Mouse (Mus musculus): ENCODE measurements around the gene Dmtf1. TPM values are rescaled to one million over a fixed set of nuclear protein-coding genes. Genes with fewer than 3 reads are reported as not detected.

Dmtf1 gene
- polyA plus RNA-seq, 1 experiment from 2014 or later, result 65.2 TPM

DNA sequence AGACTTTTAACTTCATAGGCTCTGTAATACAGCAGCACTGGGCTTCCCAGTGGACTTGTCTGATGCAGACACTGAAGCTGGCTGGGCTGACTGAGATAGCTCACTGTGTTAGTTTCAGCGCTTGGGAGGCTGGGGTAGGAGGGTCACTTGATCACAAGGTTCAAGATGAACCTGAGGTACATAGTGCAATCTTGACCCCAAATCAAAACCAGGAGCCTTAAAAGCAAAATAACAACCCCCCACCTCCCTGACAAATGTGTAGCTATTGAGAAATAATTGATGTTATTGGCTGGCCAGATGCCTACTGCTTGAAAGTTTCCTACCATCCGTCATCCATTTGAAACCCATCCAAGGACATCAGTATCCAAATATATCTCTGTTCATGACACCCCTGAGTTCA lies 58.9 kb downstream of the Dmtf1 start:
- 97% methylated on average over 2 of the region's 2 CpGs for WGBS
- Histone ChIP-seq H3K4me1 (ENCODE audit: control insufficient read depth, insufficient read depth, low read length) (no peaks in the 10 kb centered on the region), H3K9me3 (ENCODE audit: control insufficient read depth, low read length) (no peaks in the 10 kb centered on the region), H3K4me2 (ENCODE audit: low read depth, severe bottlenecking) (no peak overlapping the region), H3K27ac (replicated peaks; ENCODE audit: low read depth, low read length) (no peak overlapping the region), H3K27me3 (ENCODE audit: control insufficient read depth, insufficient read depth, low read length) (no peaks in the 10 kb centered on the region), H3K36me3 (ENCODE audit: control insufficient read depth, insufficient read depth, low read length) (no peaks in the 10 kb centered on the region), H3K9ac (ENCODE audit: low read length) (no peak overlapping the region), H3K4me3 (ENCODE audit: low read depth, low read length) (no peak overlapping the region)
- ATAC-seq (ENCODE audit: insufficient number of reproducible peaks, low FRiP score, low TSS enrichment, low read depth), result no peak
- DNase-seq (ENCODE audit: low spot score), result no peak

DNA sequence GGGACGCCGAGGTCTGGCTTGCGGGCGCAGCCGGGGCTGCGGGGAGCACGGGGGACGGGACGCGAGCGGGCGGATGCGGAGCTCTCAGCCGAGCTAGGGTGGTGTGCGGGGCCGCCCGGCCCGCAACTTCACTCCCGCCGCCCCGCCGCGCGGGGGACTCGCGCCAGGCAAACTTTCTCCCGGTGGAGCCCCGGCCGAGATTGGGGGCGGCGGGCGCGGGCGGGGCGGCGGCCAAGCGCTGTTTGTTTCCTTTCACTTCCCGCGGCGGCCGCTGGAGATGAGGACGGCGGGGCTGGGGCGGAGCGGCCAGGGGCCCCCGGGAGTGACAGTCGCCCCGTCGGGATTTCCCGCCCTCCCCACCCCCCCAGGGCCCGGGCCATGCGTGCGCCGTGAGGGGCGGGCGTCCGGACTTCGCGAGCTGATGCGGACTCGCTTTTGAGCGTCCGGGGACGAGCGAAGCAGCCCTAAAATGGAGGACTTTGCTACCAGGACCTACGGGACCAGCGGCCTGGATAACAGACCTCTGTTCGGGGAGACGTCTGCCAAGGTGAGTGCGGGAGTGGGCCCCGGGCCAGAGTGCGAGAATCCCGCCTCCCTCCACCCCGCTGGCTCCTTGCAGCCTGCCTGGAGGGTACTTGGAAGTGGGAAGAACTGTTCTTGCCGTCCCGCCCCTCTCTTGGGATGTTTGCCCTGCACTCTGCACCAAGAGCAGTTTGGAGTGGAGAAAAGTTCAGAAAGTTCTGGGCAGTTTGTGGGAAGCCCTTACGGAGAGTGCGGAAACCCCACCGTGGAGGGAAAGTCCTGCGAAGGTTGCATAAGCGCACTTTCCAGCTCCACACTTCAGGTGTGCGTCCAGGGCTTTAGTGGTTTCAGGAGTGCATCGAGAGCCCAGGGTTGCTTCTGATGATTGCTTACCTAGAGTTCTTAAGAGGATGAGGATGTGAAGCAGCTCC lies 60.5 kb downstream of the Dmtf1 start:
- Histone ChIP-seq H3K27ac (replicated peaks; ENCODE audit: low read depth, low read length) (no peak overlapping the region), H3K36me3 (ENCODE audit: control insufficient read depth, insufficient read depth, low read length) (no peaks in the 10 kb centered on the region), H3K4me2 (ENCODE audit: low read depth, severe bottlenecking) (peak overlapping the region; percentile 81), H3K4me1 (ENCODE audit: control insufficient read depth, insufficient read depth, low read length) (no peaks in the 10 kb centered on the region), H3K9me3 (ENCODE audit: control insufficient read depth, low read length) (no peaks in the 10 kb centered on the region; the same call in 1 of the 2 replicates), H3K4me3 (ENCODE audit: low read depth, low read length) (peak overlapping the region; percentile 81), H3K9ac (ENCODE audit: low read length) (peak overlapping the region; percentile 79), H3K27me3 (ENCODE audit: control insufficient read depth, insufficient read depth, low read length) (no peaks in the 10 kb centered on the region)
- peak; percentile 72 for DNase-seq (ENCODE audit: low spot score)
- WGBS, result under 1% methylated on average over 77 of the region's 83 CpGs
- peak; percentile 72 for ATAC-seq (ENCODE audit: insufficient number of reproducible peaks, low FRiP score, low TSS enrichment, low read depth)

- no peaks in the 10 kb centered on the region for H3K36me3 ChIP-seq (ENCODE audit: control insufficient read depth, insufficient read depth, low read length)
- peak within 1 kb of the TSS; percentile 81 for H3K4me2 ChIP-seq (ENCODE audit: low read depth, severe bottlenecking)
- no peaks in the 10 kb centered on the region for H3K4me1 ChIP-seq (ENCODE audit: control insufficient read depth, insufficient read depth, low read length)
- ATAC-seq (ENCODE audit: insufficient number of reproducible peaks, low FRiP score, low TSS enrichment, low read depth) (peak; percentile 95), DNase-seq (ENCODE audit: low spot score) (peak; percentile 93)
- peak within 1 kb of the TSS; percentile 81 for H3K4me3 ChIP-seq (ENCODE audit: low read depth, low read length)
- peak within 1 kb of the TSS; percentile 79 for H3K9ac ChIP-seq (ENCODE audit: low read length)
- WGBS, result under 1% methylated on average over 56 of the region's 59 CpGs
- no peaks in the 10 kb centered on the region for H3K27me3 ChIP-seq (ENCODE audit: control insufficient read depth, insufficient read depth, low read length)
- no peaks in the 10 kb centered on the region; the same call in 1 of the 2 replicates for H3K9me3 ChIP-seq (ENCODE audit: control insufficient read depth, low read length)
- H3K27ac ChIP-seq (replicated peaks; ENCODE audit: low read depth, low read length), result no peak within 1 kb of the TSS
Measured at GRCm38 (mm10) chr5:9100207-9100848, 61.2 kb downstream of the Dmtf1 start, which contains the start of gene Tmem243. TSS of gene Tmem243 (plus strand) at chr5:9100668.

- H3K36me3 ChIP-seq (ENCODE audit: control insufficient read depth, insufficient read depth, low read length), result no peaks in the 10 kb centered on the region
- no peak for ATAC-seq (ENCODE audit: insufficient number of reproducible peaks, low FRiP score, low TSS enrichment, low read depth)
- H3K4me3 ChIP-seq (ENCODE audit: low read depth, low read length), result no peak overlapping the region
- H3K4me1 ChIP-seq (ENCODE audit: control insufficient read depth, insufficient read depth, low read length), result no peaks in the 10 kb centered on the region
- no peaks in the 10 kb centered on the region for H3K27me3 ChIP-seq (ENCODE audit: control insufficient read depth, insufficient read depth, low read length)
- WGBS, result 90% methylated on average over 4 of the region's 4 CpGs
- no peak overlapping the region for H3K4me2 ChIP-seq (ENCODE audit: low read depth, severe bottlenecking)
- DNase-seq (ENCODE audit: low spot score), result no peak
- H3K27ac ChIP-seq (replicated peaks; ENCODE audit: low read depth, low read length), result no peak overlapping the region
- H3K9ac ChIP-seq (ENCODE audit: low read length), result no peak overlapping the region
- no peaks in the 10 kb centered on the region; the same call in 1 of the 2 replicates for H3K9me3 ChIP-seq (ENCODE audit: control insufficient read depth, low read length)
Measured at GRCm38 (mm10) chr5:9093490-9093889, 68.1 kb downstream of the Dmtf1 start.

DNA sequence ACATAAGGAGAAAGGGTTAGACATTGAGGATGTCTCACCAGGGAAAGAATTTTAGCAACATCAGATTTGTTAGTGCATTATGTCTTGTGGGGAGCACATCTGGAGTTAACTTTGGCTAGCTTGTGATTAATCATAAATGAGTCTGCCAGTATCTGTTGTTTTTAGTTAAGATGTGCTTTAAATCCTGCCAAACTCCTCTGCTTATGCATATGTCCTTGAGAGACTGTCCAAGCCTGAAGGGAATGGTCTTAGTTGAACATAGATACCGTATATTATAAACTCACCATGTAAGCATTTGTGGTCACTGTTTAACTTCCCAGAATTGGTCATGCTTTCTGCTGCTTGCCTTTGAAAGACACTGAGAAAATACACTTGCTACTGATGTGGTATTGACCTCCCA lies 68.9 kb downstream of the Dmtf1 start:
- Histone ChIP-seq H3K27ac (replicated peaks; ENCODE audit: low read depth, low read length) (no peak overlapping the region), H3K9ac (ENCODE audit: low read length) (no peak overlapping the region), H3K4me3 (ENCODE audit: low read depth, low read length) (no peak overlapping the region), H3K4me2 (ENCODE audit: low read depth, severe bottlenecking) (no peak overlapping the region), H3K36me3 (ENCODE audit: control insufficient read depth, insufficient read depth, low read length) (no peaks in the 10 kb centered on the region), H3K27me3 (ENCODE audit: control insufficient read depth, insufficient read depth, low read length) (no peaks in the 10 kb centered on the region), H3K4me1 (ENCODE audit: control insufficient read depth, insufficient read depth, low read length) (no peaks in the 10 kb centered on the region), H3K9me3 (ENCODE audit: control insufficient read depth, low read length) (no peaks in the 10 kb centered on the region; the same call in 1 of the 2 replicates)
- no peak for ATAC-seq (ENCODE audit: insufficient number of reproducible peaks, low FRiP score, low TSS enrichment, low read depth)
- DNase-seq (ENCODE audit: low spot score), result no peak
- 84% methylated on average over 1 of the region's 1 CpGs for WGBS

- no peak overlapping the region for H3K9ac ChIP-seq (ENCODE audit: low read length)
- H3K27me3 ChIP-seq (ENCODE audit: control insufficient read depth, insufficient read depth, low read length), result no peaks in the 10 kb centered on the region
- ATAC-seq (ENCODE audit: insufficient number of reproducible peaks, low FRiP score, low TSS enrichment, low read depth), result no peak
- H3K9me3 ChIP-seq (ENCODE audit: control insufficient read depth, low read length), result no peaks in the 10 kb centered on the region
- no peak overlapping the region for H3K27ac ChIP-seq (replicated peaks; ENCODE audit: low read depth, low read length)
- whole genome bisulfite sequencing, result 85% methylated on average over 6 of the region's 6 CpGs
- H3K4me3 ChIP-seq (ENCODE audit: low read depth, low read length), result no peak overlapping the region
- no peak overlapping the region for H3K4me2 ChIP-seq (ENCODE audit: low read depth, severe bottlenecking)
- DNase-seq (ENCODE audit: low spot score), result no peak
- H3K36me3 ChIP-seq (ENCODE audit: control insufficient read depth, insufficient read depth, low read length), result no peaks in the 10 kb centered on the region
- no peaks in the 10 kb centered on the region for H3K4me1 ChIP-seq (ENCODE audit: control insufficient read depth, insufficient read depth, low read length)
Measured at GRCm38 (mm10) chr5:9090493-9091106, 71.0 kb downstream of the Dmtf1 start.

DNA sequence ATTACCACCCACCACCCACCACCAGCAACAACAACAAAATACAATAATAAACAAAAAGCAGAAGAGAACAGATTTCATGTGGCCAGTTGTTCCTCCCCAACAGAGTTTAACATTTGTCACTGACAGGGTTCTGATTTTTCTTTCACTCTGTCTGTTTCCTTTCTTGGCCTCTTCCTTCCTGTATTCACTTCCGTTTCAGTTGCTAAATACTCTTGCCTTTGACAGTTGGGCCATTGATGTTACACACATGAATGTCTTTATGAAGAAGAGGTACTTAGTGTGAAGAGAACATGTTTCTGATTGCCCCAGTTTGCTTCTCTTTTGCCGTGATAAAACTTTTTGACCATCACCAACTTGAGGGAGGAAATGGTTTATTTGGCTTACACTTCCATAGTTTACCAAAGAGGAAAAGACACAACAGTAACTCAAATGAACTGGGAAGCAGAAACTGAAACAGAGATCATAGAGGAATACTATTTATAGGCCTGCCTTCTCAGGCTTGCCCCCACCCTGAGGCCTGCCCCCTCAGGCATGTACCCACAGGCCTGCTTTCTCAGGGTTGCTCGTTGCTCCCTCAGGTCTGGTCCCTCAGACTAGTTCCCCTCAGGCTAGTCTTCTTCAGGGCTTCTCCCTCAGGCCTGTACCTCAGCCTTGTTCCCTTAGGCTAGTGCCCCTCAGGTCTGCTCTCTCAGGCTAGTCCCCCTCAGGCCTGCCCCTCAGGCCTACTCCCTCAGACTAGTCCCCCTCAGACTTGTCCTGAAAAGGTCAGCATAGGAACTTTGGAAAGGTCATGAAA lies 74.5 kb downstream of the Dmtf1 start:
- DNase-seq (ENCODE audit: low spot score) (no peak), ATAC-seq (ENCODE audit: insufficient number of reproducible peaks, low FRiP score, low TSS enrichment, low read depth) (0 out of 2 replicates have a peak, but pooled peaks have one; percentile 51)
- 86% methylated on average over 3 of the region's 3 CpGs for WGBS
- H3K27me3 ChIP-seq (ENCODE audit: control insufficient read depth, insufficient read depth, low read length), result no peaks in the 10 kb centered on the region
- H3K9me3 ChIP-seq (ENCODE audit: control insufficient read depth, low read length), result no peaks in the 10 kb centered on the region
- no peak overlapping the region for H3K4me3 ChIP-seq (ENCODE audit: low read depth, low read length)
- no peak overlapping the region for H3K4me2 ChIP-seq (ENCODE audit: low read depth, severe bottlenecking)
- H3K4me1 ChIP-seq (ENCODE audit: control insufficient read depth, insufficient read depth, low read length), result no peaks in the 10 kb centered on the region
- no peak overlapping the region for H3K9ac ChIP-seq (ENCODE audit: low read length)
- H3K27ac ChIP-seq (replicated peaks; ENCODE audit: low read depth, low read length), result no peak overlapping the region
- H3K36me3 ChIP-seq (ENCODE audit: control insufficient read depth, insufficient read depth, low read length), result no peaks in the 10 kb centered on the region

Measured in limb, embryonic 11.5 days (tissue).